Mouse (Mus musculus) midbrain, embryonic 12.5 days (tissue): ENCODE measurements around the gene Rasgrp1. TPM values are rescaled to one million over a fixed set of nuclear protein-coding genes. Genes with fewer than 3 reads are reported as not detected.

Source experiments
- ATAC-seq: fragments of 200-750 bp; cut with Nextera tagmentation; 2 replicates; pipeline ENCODE4 v1.8.0; 2017; ENCODE audit warnings: low read depth, moderate TSS enrichment, moderate library complexity; ENCODE audit not compliant: low FRiP score
- H3K27ac ChIP-seq: fragments of 300-500 bp; sonication (generic); replicated peaks from 2 replicates; pipeline ENCODE4 v1.5.1; 2016; ENCODE audit warnings: mild to moderate bottlenecking
- H3K27me3 ChIP-seq: fragments of 300-500 bp; sonication (generic); 2 replicates; pipeline ENCODE4 v1.6.1; 2016; ENCODE audit warnings: mild to moderate bottlenecking
- H3K36me3 ChIP-seq: fragments of 300-500 bp; sonication (generic); 2 replicates; pipeline ENCODE4 v1.6.1; 2016
- H3K4me1 ChIP-seq: fragments of 300-500 bp; sonication (generic); 2 replicates; pipeline ENCODE4 v1.6.1; 2016
- H3K4me2 ChIP-seq: fragments of 300-500 bp; sonication (generic); replicated peaks from 2 replicates; pipeline ENCODE4 v1.6.1; 2016; ENCODE audit warnings: mild to moderate bottlenecking, moderate library complexity
- H3K4me3 ChIP-seq: fragments of 300-500 bp; sonication (generic); 2 replicates; pipeline ENCODE4 v1.5.1; 2016; ENCODE audit warnings: mild to moderate bottlenecking
- H3K9ac ChIP-seq: fragments of 300-500 bp; sonication (generic); replicated peaks from 2 replicates; pipeline ENCODE4 v1.6.1; 2016; ENCODE audit warnings: mild to moderate bottlenecking, moderate library complexity
- H3K9me3 ChIP-seq: fragments of 300-500 bp; sonication (generic); 2 replicates; pipeline ENCODE4 v1.6.1; 2016; ENCODE audit warnings: mild to moderate bottlenecking
- WGBS: fragments of 180-500 bp; shearing (Covaris S2); methylation state at CpG from one replicate; pipeline ENCODE4 v1.1.7; 2016; 5-methylcytosine and 5-hydroxymethylcytosine counted together
- polyA plus RNA-seq: library from polyadenylated mRNA; unstranded; fragments of >200 nt; fragmentation: Nextera tagmentation; extraction: Ambion mirVana; gene quantifications from 2 replicates; pipeline ENCODE4 v1.2.1, GENCODE M21; 2016

Gene Rasgrp1
- polyA plus RNA-seq: 1.5 and 1.6 TPM in 2 replicates

GRCm38 (mm10) chr2:117342547-117343239, at the start of gene Rasgrp1:
Gene Rasgrp1, minus strand, starts transcription at chr2:117343001.
- peak within 1 kb of the TSS; percentile 50 for H3K4me3 ChIP-seq
- peak; percentile 82 for ATAC-seq
- peak within 1 kb of the TSS; percentile 42; the same call in 1 of the 2 replicates for H3K9ac ChIP-seq
- H3K36me3 ChIP-seq: no peaks in the 10 kb centered on the region
- WGBS: under 1% methylated on average over 56 of the region's 56 CpGs
- no peaks in the 10 kb centered on the region for H3K9me3 ChIP-seq
- no peak within 1 kb of the TSS for H3K27ac ChIP-seq
- H3K4me2 ChIP-seq: peak within 1 kb of the TSS; percentile 71
- peaks cover 37% of the 10 kb centered on the region for H3K27me3 ChIP-seq
- peaks cover 12% of the 10 kb centered on the region for H3K4me1 ChIP-seq

GRCm38 (mm10) chr2:117389925-117390892, 47.4 kb upstream of the Rasgrp1 start:
- no peak for ATAC-seq
- Histone ChIP-seq H3K4me1 (peaks cover 7% of the 10 kb centered on the region; the same call in 1 of the 2 replicates), H3K36me3 (no peaks in the 10 kb centered on the region), H3K9me3 (no peaks in the 10 kb centered on the region), H3K27ac (no peak overlapping the region), H3K9ac (no peak overlapping the region), H3K4me3 (no peak overlapping the region), H3K4me2 (no peak overlapping the region), H3K27me3 (no peaks in the 10 kb centered on the region; the same call in 1 of the 2 replicates)
- WGBS: 81% methylated on average over 17 of the region's 17 CpGs

- no peak overlapping the region for H3K27ac ChIP-seq
- no peaks in the 10 kb centered on the region; the same call in 1 of the 2 replicates for H3K27me3 ChIP-seq
- no peak for ATAC-seq
- H3K9ac ChIP-seq: no peak overlapping the region
- WGBS: 73% methylated on average over 3 of the region's 3 CpGs
- no peak overlapping the region for H3K4me2 ChIP-seq
- no peak overlapping the region for H3K4me3 ChIP-seq
- H3K36me3 ChIP-seq: no peaks in the 10 kb centered on the region
- H3K4me1 ChIP-seq: peaks cover 7% of the 10 kb centered on the region; the same call in 1 of the 2 replicates
- H3K9me3 ChIP-seq: no peaks in the 10 kb centered on the region
Observed at GRCm38 (mm10) chr2:117389460-117389859, 46.7 kb upstream of the Rasgrp1 start.

- ATAC-seq: no peak
- H3K9me3 ChIP-seq: no peaks in the 10 kb centered on the region
Observed at GRCm38 (mm10) chr2:117388121-117388520, 45.3 kb upstream of the Rasgrp1 start.

GRCm38 (mm10) chr2:117386981-117387705, 44.3 kb upstream of the Rasgrp1 start:
- ATAC-seq: no peak
- WGBS: 88% methylated on average over 12 of the region's 12 CpGs
- H3K4me1 ChIP-seq: peaks cover 7% of the 10 kb centered on the region; the same call in 1 of the 2 replicates
- no peak overlapping the region for H3K4me2 ChIP-seq
- no peak overlapping the region for H3K9ac ChIP-seq
- H3K27me3 ChIP-seq: no peaks in the 10 kb centered on the region; the same call in 1 of the 2 replicates
- no peaks in the 10 kb centered on the region for H3K9me3 ChIP-seq
- H3K27ac ChIP-seq: no peak overlapping the region
- H3K36me3 ChIP-seq: no peaks in the 10 kb centered on the region
- no peak overlapping the region for H3K4me3 ChIP-seq

More at GRCm38 (mm10) chr2:117388121-117388520, 45.3 kb upstream of the Rasgrp1 start:
- Histone ChIP-seq H3K9ac (no peak overlapping the region), H3K4me3 (no peak overlapping the region), H3K27ac (no peak overlapping the region), H3K36me3 (no peaks in the 10 kb centered on the region), H3K27me3 (no peaks in the 10 kb centered on the region; the same call in 1 of the 2 replicates), H3K4me2 (no peak overlapping the region), H3K4me1 (peaks cover 7% of the 10 kb centered on the region; the same call in 1 of the 2 replicates)
- 94% methylated on average over 4 of the region's 4 CpGs for WGBS

- no peak for ATAC-seq
- Histone ChIP-seq H3K4me3 (no peak overlapping the region), H3K36me3 (no peaks in the 10 kb centered on the region), H3K9me3 (no peaks in the 10 kb centered on the region), H3K27me3 (no peaks in the 10 kb centered on the region; the same call in 1 of the 2 replicates), H3K4me2 (no peak overlapping the region), H3K9ac (no peak overlapping the region), H3K27ac (no peak overlapping the region), H3K4me1 (peaks cover 12% of the 10 kb centered on the region; the same call in 1 of the 2 replicates)
- 88% methylated on average over 7 of the region's 7 CpGs for WGBS
Observed at GRCm38 (mm10) chr2:117386036-117386590, 43.3 kb upstream of the Rasgrp1 start.

- no peaks in the 10 kb centered on the region for H3K27me3 ChIP-seq
- ATAC-seq: no peak
- WGBS: 81% methylated on average over 3 of the region's 3 CpGs
- H3K4me2 ChIP-seq: no peak overlapping the region
- no peak overlapping the region for H3K27ac ChIP-seq
- H3K9ac ChIP-seq: no peak overlapping the region
- H3K9me3 ChIP-seq: no peaks in the 10 kb centered on the region
- H3K4me1 ChIP-seq: 0 out of 2 replicates have a peak, but pooled peaks cover 4% of the 10 kb centered on the region
- H3K36me3 ChIP-seq: no peaks in the 10 kb centered on the region
- no peak overlapping the region for H3K4me3 ChIP-seq
Observed at GRCm38 (mm10) chr2:117381314-117381713, 38.5 kb upstream of the Rasgrp1 start.

GRCm38 (mm10) chr2:117374293-117374830, 31.6 kb upstream of the Rasgrp1 start:
- H3K4me1 ChIP-seq: no peaks in the 10 kb centered on the region
- 78% methylated on average over 2 of the region's 2 CpGs for WGBS
- no peak for ATAC-seq

GRCm38 (mm10) chr2:117371706-117372105, 28.9 kb upstream of the Rasgrp1 start:
- no peak for ATAC-seq
- Histone ChIP-seq H3K27ac (no peak overlapping the region), H3K4me2 (no peak overlapping the region), H3K9me3 (no peaks in the 10 kb centered on the region), H3K36me3 (no peaks in the 10 kb centered on the region), H3K4me1 (no peaks in the 10 kb centered on the region), H3K27me3 (no peaks in the 10 kb centered on the region), H3K9ac (no peak overlapping the region), H3K4me3 (no peak overlapping the region)
- 93% methylated on average over 1 of the region's 1 CpGs for WGBS

More at GRCm38 (mm10) chr2:117374293-117374830, 31.6 kb upstream of the Rasgrp1 start:
- no peaks in the 10 kb centered on the region for H3K27me3 ChIP-seq
- H3K4me2 ChIP-seq: no peak overlapping the region
- H3K36me3 ChIP-seq: no peaks in the 10 kb centered on the region
- no peak overlapping the region for H3K9ac ChIP-seq
- H3K27ac ChIP-seq: no peak overlapping the region
- no peak overlapping the region for H3K4me3 ChIP-seq
- H3K9me3 ChIP-seq: no peaks in the 10 kb centered on the region

GRCm38 (mm10) chr2:117366478-117366877, 23.7 kb upstream of the Rasgrp1 start:
- no peaks in the 10 kb centered on the region for H3K36me3 ChIP-seq
- H3K4me3 ChIP-seq: no peak overlapping the region
- no peak overlapping the region for H3K4me2 ChIP-seq
- no peaks in the 10 kb centered on the region for H3K9me3 ChIP-seq
- no peaks in the 10 kb centered on the region for H3K4me1 ChIP-seq
- no peak for ATAC-seq
- no peak overlapping the region for H3K27ac ChIP-seq
- no peaks in the 10 kb centered on the region for H3K27me3 ChIP-seq
- no peak overlapping the region for H3K9ac ChIP-seq
- WGBS: 72% methylated on average over 3 of the region's 3 CpGs

GRCm38 (mm10) chr2:117364056-117364455, 21.3 kb upstream of the Rasgrp1 start:
- no peaks in the 10 kb centered on the region for H3K9me3 ChIP-seq
- no peak overlapping the region for H3K9ac ChIP-seq
- H3K4me3 ChIP-seq: no peak overlapping the region
- no peaks in the 10 kb centered on the region for H3K27me3 ChIP-seq
- WGBS: 95% methylated on average over 2 of the region's 2 CpGs
- no peaks in the 10 kb centered on the region for H3K4me1 ChIP-seq
- H3K27ac ChIP-seq: no peak overlapping the region
- H3K4me2 ChIP-seq: no peak overlapping the region
- no peaks in the 10 kb centered on the region for H3K36me3 ChIP-seq
- no peak for ATAC-seq
